Mouse (Mus musculus): ENCODE results near the gene Ankrd13a. TPM values are rescaled to one million over a fixed set of nuclear protein-coding genes. Genes with fewer than 3 reads are reported as not detected.

The Ankrd13a gene
- polyA plus RNA-seq, 1 experiment: 92.1 TPM

DNA sequence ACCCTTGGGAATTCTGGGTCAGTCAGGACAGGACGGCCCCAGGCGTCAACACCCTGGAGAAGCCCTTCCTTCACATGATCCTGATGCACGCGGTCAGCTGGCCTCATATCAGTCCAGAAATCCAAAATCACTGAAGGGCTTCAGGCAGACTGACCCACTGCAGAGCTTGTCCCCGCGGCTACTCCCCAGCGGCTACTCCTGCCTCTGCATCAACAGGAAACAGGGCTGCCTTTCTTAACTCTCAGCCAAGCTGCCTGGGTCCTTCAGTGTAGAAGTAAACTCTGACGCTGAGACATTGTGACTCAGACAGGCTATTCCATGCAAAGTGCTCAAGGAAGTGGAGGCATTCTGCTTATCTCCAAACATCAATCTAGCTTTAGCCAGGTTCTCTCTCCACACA, 12.5 kb upstream of the Ankrd13a start:
- H3K4me3 ChIP-seq (replicated peaks; ENCODE audit: extremely low read depth, low read depth, low read length): no peak overlapping the region
- no peak for DNase-seq
- WGBS: 36% methylated on average over 8 of the region's 8 CpGs
- TF ChIP-seq POLR2A (IDR thresholded peaks at IDR 0.05; ENCODE audit: borderline replicate concordance, extremely low read depth, low read depth, low read length) (no peak; the same call in 1 of the 2 replicates), CTCF (IDR thresholded peaks at IDR 0.05; ENCODE audit: insufficient read depth, low read length) (no peak)
- H3K4me1 ChIP-seq (ENCODE audit: control insufficient read depth, insufficient read depth, low read length): peaks cover 10% of the 10 kb centered on the region

DNA sequence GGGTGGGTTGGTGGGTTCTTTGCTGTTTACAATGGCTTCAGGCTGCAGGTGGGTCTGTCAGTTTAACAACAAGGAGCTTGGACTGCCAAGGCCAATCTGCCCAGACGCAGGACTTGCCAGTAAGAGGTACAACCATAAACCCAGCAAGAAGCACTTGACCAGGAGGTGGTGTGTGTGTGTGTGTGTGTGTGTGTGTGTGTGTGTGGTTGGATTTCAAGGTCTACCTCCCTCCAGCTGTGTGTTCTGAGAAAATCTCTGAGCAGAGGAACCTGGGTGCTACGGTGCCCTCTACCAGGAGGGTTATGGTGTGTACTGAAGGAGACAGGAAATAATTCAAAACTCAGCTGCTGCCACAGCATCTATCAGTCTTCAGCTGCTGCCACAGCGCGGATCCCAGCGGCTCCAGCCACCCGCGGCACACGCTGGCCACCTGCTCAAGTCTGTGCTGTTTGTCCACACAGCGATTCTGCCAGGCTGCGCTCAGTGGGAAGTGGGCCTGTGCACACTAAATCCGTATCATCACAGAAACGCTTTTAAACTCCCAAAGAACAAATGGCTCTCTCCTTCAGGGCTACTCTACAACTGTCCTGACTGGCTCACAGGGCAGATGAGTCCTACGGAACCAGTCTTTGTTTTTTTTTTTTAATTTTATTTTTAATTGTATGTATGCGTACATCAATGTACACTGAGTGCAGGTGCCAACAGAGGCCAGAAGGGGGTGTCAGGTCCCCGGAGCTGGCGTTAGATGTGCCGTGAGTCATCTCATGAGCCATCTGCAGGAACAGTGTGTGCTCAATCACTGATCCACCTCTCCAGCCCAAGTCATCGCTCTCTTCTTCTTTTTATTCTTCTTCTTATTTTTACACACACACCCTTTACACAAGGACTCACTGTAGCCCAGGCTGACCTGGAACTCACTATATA, 9.4 kb upstream of the Ankrd13a start:
- TF ChIP-seq POLR2A (IDR thresholded peaks at IDR 0.05; ENCODE audit: borderline replicate concordance, extremely low read depth, low read depth, low read length) (no peak), CTCF (IDR thresholded peaks at IDR 0.05; ENCODE audit: insufficient read depth, low read length) (peak; percentile 49; the same call in 1 of the 2 replicates)
- no peak for DNase-seq
- H3K4me1 ChIP-seq (ENCODE audit: control insufficient read depth, insufficient read depth, low read length): peaks cover 14% of the 10 kb centered on the region
- H3K4me3 ChIP-seq (replicated peaks; ENCODE audit: extremely low read depth, low read depth, low read length): no peak overlapping the region
- WGBS: 79% methylated on average over 18 of the region's 18 CpGs

DNA sequence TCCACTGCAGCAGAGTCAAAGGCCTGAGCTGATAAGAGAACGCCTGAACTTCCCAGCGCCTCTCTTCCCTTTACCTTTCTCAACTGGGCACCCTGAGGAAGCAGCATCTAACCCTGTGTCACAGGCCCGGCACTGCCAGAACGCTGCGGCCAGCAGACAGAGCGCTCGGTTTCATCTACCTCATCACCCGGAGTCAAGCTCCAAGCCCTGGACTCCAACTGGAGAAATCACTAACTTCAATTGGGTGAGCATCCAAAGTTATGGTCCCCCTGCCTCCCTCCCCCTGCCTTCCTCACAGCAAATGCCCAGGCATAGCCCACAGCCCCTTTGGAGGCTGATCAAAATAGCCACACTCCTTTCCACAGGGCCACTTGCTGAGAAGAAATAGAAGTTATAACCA, 7.8 kb upstream of the Ankrd13a start:
- WGBS: 79% methylated on average over 8 of the region's 8 CpGs

DNA sequence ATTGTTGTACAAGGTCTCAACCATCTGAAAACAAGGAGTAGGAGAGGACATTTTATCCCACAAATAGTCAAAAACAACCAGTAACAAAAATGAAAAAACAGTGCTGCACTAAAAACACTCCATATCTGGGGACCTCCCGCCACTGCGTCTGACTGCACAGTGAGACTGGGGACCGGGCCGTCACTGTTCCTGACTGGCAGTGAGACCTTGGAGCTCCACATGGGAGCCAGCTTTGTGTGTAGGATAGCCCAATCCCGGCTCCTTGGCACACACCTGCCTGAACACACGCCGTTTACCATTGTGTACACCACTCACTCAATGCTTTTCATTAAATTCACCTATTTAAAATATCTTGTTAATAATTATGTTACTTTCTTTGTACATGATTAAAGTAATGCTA, 7.3 kb upstream of the Ankrd13a start:
- WGBS: 90% methylated on average over 7 of the region's 7 CpGs
- TF ChIP-seq CTCF (IDR thresholded peaks at IDR 0.05; ENCODE audit: insufficient read depth, low read length): no peak
- TF ChIP-seq POLR2A (IDR thresholded peaks at IDR 0.05; ENCODE audit: borderline replicate concordance, extremely low read depth, low read depth, low read length): no peak
- no peak for DNase-seq
- peaks cover 19% of the 10 kb centered on the region for H3K4me1 ChIP-seq (ENCODE audit: control insufficient read depth, insufficient read depth, low read length)
- H3K4me3 ChIP-seq (replicated peaks; ENCODE audit: extremely low read depth, low read depth, low read length): no peak overlapping the region

More for the DNA sequence above, 7.8 kb upstream of the Ankrd13a start:
- H3K4me1 ChIP-seq (ENCODE audit: control insufficient read depth, insufficient read depth, low read length): peaks cover 18% of the 10 kb centered on the region
- no peak overlapping the region for H3K4me3 ChIP-seq (replicated peaks; ENCODE audit: extremely low read depth, low read depth, low read length)
- TF ChIP-seq POLR2A (IDR thresholded peaks at IDR 0.05; ENCODE audit: borderline replicate concordance, extremely low read depth, low read depth, low read length) (no peak), CTCF (IDR thresholded peaks at IDR 0.05; ENCODE audit: insufficient read depth, low read length) (no peak)
- no peak for DNase-seq

GRCm38 (mm10) chr5:114769786-114770185, 4.7 kb upstream of the Ankrd13a start:
- Histone ChIP-seq H3K4me1 (ENCODE audit: control insufficient read depth, insufficient read depth, low read length) (peaks cover 10% of the 10 kb centered on the region), H3K4me3 (replicated peaks; ENCODE audit: extremely low read depth, low read depth, low read length) (no peak overlapping the region)
- TF ChIP-seq CTCF (IDR thresholded peaks at IDR 0.05; ENCODE audit: insufficient read depth, low read length) (no peak), POLR2A (IDR thresholded peaks at IDR 0.05; ENCODE audit: borderline replicate concordance, extremely low read depth, low read depth, low read length) (no peak)
- no peak for DNase-seq
- 61% methylated on average over 8 of the region's 8 CpGs for WGBS

DNA sequence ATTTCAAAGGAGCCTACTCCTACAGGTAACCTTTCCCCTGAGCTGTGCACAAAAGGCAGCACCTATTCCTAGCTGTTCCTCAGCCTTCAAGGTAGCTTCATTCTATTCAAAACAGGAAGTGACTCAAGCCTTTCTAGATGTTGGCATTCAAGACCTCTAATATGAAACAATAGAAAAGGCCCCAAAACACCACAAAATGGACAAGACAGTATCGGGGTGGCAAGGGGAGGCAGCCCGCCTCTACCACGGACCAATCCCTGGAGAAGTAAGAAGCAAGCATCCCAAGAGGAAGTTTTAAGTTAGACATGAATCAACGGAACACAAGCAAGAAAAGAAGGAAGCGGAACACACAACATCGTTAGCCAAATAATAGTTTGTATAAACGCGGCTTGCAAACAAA, 2.7 kb upstream of the Ankrd13a start:
- 30% methylated on average over 8 of the region's 8 CpGs for WGBS
- Histone ChIP-seq H3K4me1 (ENCODE audit: control insufficient read depth, insufficient read depth, low read length) (peaks cover 17% of the 10 kb centered on the region), H3K4me3 (replicated peaks; ENCODE audit: extremely low read depth, low read depth, low read length) (peak overlapping the region; percentile 84)
- TF ChIP-seq CTCF (IDR thresholded peaks at IDR 0.05; ENCODE audit: insufficient read depth, low read length) (no peak), POLR2A (IDR thresholded peaks at IDR 0.05; ENCODE audit: borderline replicate concordance, extremely low read depth, low read depth, low read length) (no peak)
- DNase-seq: no peak

GRCm38 (mm10) chr5:114772456-114773203, 1.8 kb upstream of the Ankrd13a start:
- Histone ChIP-seq H3K4me3 (replicated peaks; ENCODE audit: extremely low read depth, low read depth, low read length) (peak overlapping the region; percentile 84), H3K4me1 (ENCODE audit: control insufficient read depth, insufficient read depth, low read length) (peaks cover 17% of the 10 kb centered on the region)
- TF ChIP-seq CTCF (IDR thresholded peaks at IDR 0.05; ENCODE audit: insufficient read depth, low read length) (no peak), POLR2A (IDR thresholded peaks at IDR 0.05; ENCODE audit: borderline replicate concordance, extremely low read depth, low read depth, low read length) (no peak)
- WGBS: under 1% methylated on average over 53 of the region's 57 CpGs
- DNase-seq: peak; percentile 60

DNA sequence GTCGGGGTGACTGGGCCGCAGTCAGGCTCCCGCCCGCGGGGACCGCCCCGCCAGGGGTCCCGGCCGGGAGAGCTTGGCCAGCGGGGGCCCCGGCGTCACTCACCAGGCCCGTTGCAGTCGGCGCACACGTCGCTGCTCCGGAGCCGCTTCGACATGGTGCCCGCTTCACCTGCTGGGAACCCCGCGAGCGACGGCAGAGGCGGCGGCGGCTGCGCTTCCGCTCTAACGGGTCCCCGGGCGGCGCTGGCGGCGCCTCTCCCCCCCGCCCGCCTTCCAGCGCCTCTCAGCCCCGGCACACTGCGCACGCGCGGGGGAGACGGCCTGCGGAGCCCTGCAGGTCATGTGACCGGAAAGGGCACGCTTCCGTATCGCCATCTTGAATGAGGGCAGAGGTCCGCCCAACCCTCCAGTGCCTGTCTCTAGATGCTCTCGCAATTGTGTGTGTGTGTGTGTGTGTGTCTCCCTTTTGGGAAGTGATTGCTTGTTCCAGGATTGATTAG, 1.2 kb upstream of the Ankrd13a start:
- under 1% methylated on average over 52 of the region's 52 CpGs for WGBS
- Histone ChIP-seq H3K4me1 (ENCODE audit: control insufficient read depth, insufficient read depth, low read length) (peaks cover 20% of the 10 kb centered on the region), H3K4me3 (replicated peaks; ENCODE audit: extremely low read depth, low read depth, low read length) (peak overlapping the region; percentile 84)
- TF ChIP-seq POLR2A (IDR thresholded peaks at IDR 0.05; ENCODE audit: borderline replicate concordance, extremely low read depth, low read depth, low read length) (peak; percentile 73; the same call in 1 of the 2 replicates), CTCF (IDR thresholded peaks at IDR 0.05; ENCODE audit: insufficient read depth, low read length) (no peak)
- peak; percentile 93 for DNase-seq

DNA sequence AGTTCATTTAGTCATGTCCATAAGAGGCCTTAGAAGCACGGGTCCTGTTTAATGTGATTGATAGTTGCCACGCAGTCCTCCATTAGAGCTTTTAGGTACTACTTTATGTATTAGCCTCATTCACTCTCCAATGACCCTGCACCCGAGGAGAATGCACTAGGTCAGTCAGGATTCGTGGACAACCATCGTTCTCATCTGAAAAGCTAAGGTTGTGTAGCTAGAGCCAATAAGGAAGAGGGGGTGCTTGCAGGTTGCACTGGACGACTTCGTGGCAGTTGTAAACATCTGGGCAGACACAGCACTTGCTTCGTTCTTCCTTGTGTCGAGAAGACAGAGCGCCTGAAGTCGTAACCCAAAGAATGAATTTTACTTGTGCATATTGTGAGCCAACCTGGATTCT, 697 bp upstream of the Ankrd13a start:
- WGBS: 1% methylated on average over 11 of the region's 11 CpGs
- peak; percentile 53 for DNase-seq
- peak overlapping the region; percentile 72 for H3K4me3 ChIP-seq (replicated peaks; ENCODE audit: extremely low read depth, low read depth, low read length)
- TF ChIP-seq CTCF (IDR thresholded peaks at IDR 0.05; ENCODE audit: insufficient read depth, low read length) (no peak), POLR2A (IDR thresholded peaks at IDR 0.05; ENCODE audit: borderline replicate concordance, extremely low read depth, low read depth, low read length) (no peak)
- H3K4me1 ChIP-seq (ENCODE audit: control insufficient read depth, insufficient read depth, low read length): peaks cover 20% of the 10 kb centered on the region
